ENCODE assay signal across 8 mouse cellular contexts in genomic region chr17:28517956-28518614, GRCm38 (mm10). TPM values are rescaled to one million over a fixed set of nuclear protein-coding genes. Genes with fewer than 3 reads are reported as not detected.
A peak's percentile ranks its signal among the peaks of the same experiment; 100 is the strongest.
DNase-seq lines count a peak whose midpoint lies in the region; ATAC-seq and TF ChIP-seq lines count a peak whose summit lies in the region.

No protein-coding gene starts in this region.

- DNase-seq in CH12.LX (ENCODE audit: extremely low read depth), result no peak
- DNase-seq in brain, embryonic 14.5 days (ENCODE audit: low read depth), result peak; percentile 93
- DNase-seq in heart, postnatal 36 days, result peak; percentile 97 to 98
- peak; percentile 86 to 94 for DNase-seq in layer of hippocampus, adult 2 months (ENCODE audit: low spot score in 2 of 2)
- DNase-seq in lung, adult 2 months, result peak; percentile 87
- peak; percentile 71 to 77 for DNase-seq in thymus, postnatal 10 days (ENCODE audit: low spot score in 2 of 2)

- ATAC-seq in forebrain, embryonic 13.5 days, result peak; percentile 76

- dilution Hi-C loops in CH12.LX (cut with MboI; ENCODE audit: extremely low pct_ligation_motif_present, extremely low pct_unique_long_range_greater_than_20kb, low sequenced_read_pairs), result no loop called here

- no peak for TF ChIP-seq POLR2A in CH12.LX (IDR thresholded peaks at IDR 0.05; ENCODE audit: low read depth, low read length)
- TF ChIP-seq POLR2A in brain, embryonic 14.5 days (IDR thresholded peaks at IDR 0.05; ENCODE audit: borderline replicate concordance, extremely low read depth, insufficient read depth, insufficient read length, poor library complexity, severe bottlenecking), result no peak
- TF ChIP-seq POLR2A in lung, adult 2 months (IDR thresholded peaks at IDR 0.05; ENCODE audit: borderline replicate concordance, extremely low read depth, low read depth, low read length), result peak; percentile 54
- no peak for TF ChIP-seq POLR2A in olfactory bulb, adult 2 months (IDR thresholded peaks at IDR 0.05; ENCODE audit: insufficient read depth, low read depth, low read length)

- no peak for TF ChIP-seq CTCF in CH12.LX (conservative IDR thresholded peaks at IDR 0.05 in 1 of 2, IDR thresholded peaks at IDR 0.05 in 1 of 2; ENCODE audit: low read depth in 2 of 2, low read length in 2 of 2)
- TF ChIP-seq CTCF in brain, embryonic 14.5 days (IDR thresholded peaks at IDR 0.05; ENCODE audit: borderline replicate concordance, extremely low read depth, insufficient read depth, insufficient read length), result no peak
- TF ChIP-seq CTCF in layer of hippocampus, adult 2 months (conservative IDR thresholded peaks at IDR 0.05), result no peak
- TF ChIP-seq CTCF in lung, adult 2 months (IDR thresholded peaks at IDR 0.05; ENCODE audit: insufficient read depth, low read length), result no peak
- no peak for TF ChIP-seq CTCF in olfactory bulb, adult 2 months (IDR thresholded peaks at IDR 0.05; ENCODE audit: insufficient read depth, low read depth, low read length)

- in situ Hi-C loops in CH12.LX (cut with MboI; ENCODE audit: low pct_ligation_motif_present, low pct_unique_long_range_greater_than_20kb, low sequenced_read_pairs), result loop anchor here (25.0 kb wide), 1 partner anchor 306 kb away; the partner anchor contains the start of gene Def6

- intact Hi-C loops in heart, postnatal 36 days (cut with DNase I), result loop anchor here (10.0 kb wide), 1 partner anchor 493 kb away; no protein-coding TSS in a partner anchor

- TF ChIP-seq EP300 in CH12.LX (IDR thresholded peaks at IDR 0.05; ENCODE audit: low read length), result no peak

- peak overlapping the region; percentile 39 for H3K9ac ChIP-seq in CH12.LX (ENCODE audit: insufficient read depth, low read depth)
- peak overlapping the region; percentile 64 for H3K9ac ChIP-seq in forebrain, embryonic 13.5 days

- H3K79me2 ChIP-seq in CH12.LX (replicated peaks; ENCODE audit: control insufficient read depth, extremely low read depth, insufficient read depth, poor library complexity, severe bottlenecking), result no peaks in the 10 kb centered on the region

- peak overlapping the region; percentile 34; the same call in 1 of the 2 replicates for H3K27ac ChIP-seq in CH12.LX (ENCODE audit: insufficient read depth, low read depth)
- H3K27ac ChIP-seq in forebrain, embryonic 13.5 days, result peak overlapping the region; percentile 79
- peak overlapping the region; percentile 99 for H3K27ac ChIP-seq in layer of hippocampus, adult 2 months
- peak overlapping the region; percentile 72 for H3K27ac ChIP-seq in olfactory bulb, adult 2 months (ENCODE audit: insufficient read depth, low read depth, low read length)

- WGBS in forebrain, embryonic 13.5 days, result under 1% methylated on average over 30 of the region's 46 CpGs
- WGBS in lung, adult 2 months, result 1% methylated on average over 46 of the region's 46 CpGs
- 1% methylated on average over 41 of the region's 46 CpGs for WGBS in olfactory bulb, adult 2 months

- H3K36me3 ChIP-seq in CH12.LX (replicated peaks in 1 of 2; ENCODE audit: control insufficient read depth in 1 of 2, insufficient read depth in 1 of 2, low read length in 1 of 2), result no peaks in the 10 kb centered on the region
- no peaks in the 10 kb centered on the region for H3K36me3 ChIP-seq in forebrain, embryonic 13.5 days (ENCODE audit: poor library complexity, severe bottlenecking)

- H3K4me2 ChIP-seq in CH12.LX (ENCODE audit: insufficient read depth, low read depth, poor library complexity, severe bottlenecking), result peak overlapping the region; percentile 52
- H3K4me2 ChIP-seq in forebrain, embryonic 13.5 days, result peak overlapping the region; percentile 72

- peaks cover 3% of the 10 kb centered on the region for H3K9me3 ChIP-seq in CH12.LX (replicated peaks; ENCODE audit: low read length)
- H3K9me3 ChIP-seq in forebrain, embryonic 13.5 days (replicated peaks), result no peaks in the 10 kb centered on the region

- H3K27me3 ChIP-seq in CH12.LX (replicated peaks), result peaks cover 18% of the 10 kb centered on the region
- peaks cover 14% of the 10 kb centered on the region for H3K27me3 ChIP-seq in forebrain, embryonic 13.5 days

- peak overlapping the region; percentile 50 to 52 (median 52) for H3K4me3 ChIP-seq in CH12.LX (replicated peaks in 1 of 3; ENCODE audit: low read depth in 2 of 3, low read length in 2 of 3, poor library complexity in 1 of 3)
- H3K4me3 ChIP-seq in forebrain, embryonic 13.5 days, result peak overlapping the region; percentile 47
- peak overlapping the region; percentile 58 for H3K4me3 ChIP-seq in layer of hippocampus, adult 2 months
- peak overlapping the region; percentile 60 for H3K4me3 ChIP-seq in lung, adult 2 months (replicated peaks; ENCODE audit: extremely low read depth, low read depth, low read length)
- H3K4me3 ChIP-seq in olfactory bulb, adult 2 months (ENCODE audit: insufficient read depth, low read depth, low read length), result peak overlapping the region; percentile 54

- no peak for TF ChIP-seq RAD21 in CH12.LX (IDR thresholded peaks at IDR 0.05; ENCODE audit: low read depth, low read length)

- peaks cover 19 to 66% of the 10 kb centered on the region in 2 experiments for H3K4me1 ChIP-seq in CH12.LX (ENCODE audit: control insufficient read depth in 1 of 2, insufficient read depth in 2 of 2)
- peaks cover 28% of the 10 kb centered on the region for H3K4me1 ChIP-seq in forebrain, embryonic 13.5 days
- peaks cover 23% of the 10 kb centered on the region for H3K4me1 ChIP-seq in lung, adult 2 months (ENCODE audit: control insufficient read depth, insufficient read depth, low read length)
- H3K4me1 ChIP-seq in olfactory bulb, adult 2 months (ENCODE audit: control insufficient read depth, insufficient read depth, low read length), result peaks cover 24% of the 10 kb centered on the region

TF ChIP-seq in CH12.LX, 34 proteins besides CTCF, POLR2A, EP300 and RAD21 (continues in another document):
- no peak for TF ChIP-seq NRF1 (IDR thresholded peaks at IDR 0.05; ENCODE audit: low read depth, low read length)
- TF ChIP-seq HCFC1 (IDR thresholded peaks at IDR 0.05; ENCODE audit: low read depth, low read length), result no peak
- TF ChIP-seq MAX (IDR thresholded peaks at IDR 0.05; ENCODE audit: low read length), result 0 out of 2 replicates have a peak, but pooled peaks have one; percentile 20
- no peak for TF ChIP-seq KAT2A (IDR thresholded peaks at IDR 0.05; ENCODE audit: insufficient replicate concordance, low read length)
- TF ChIP-seq PAX5 (IDR thresholded peaks at IDR 0.05; ENCODE audit: low read length), result no peak
- TF ChIP-seq MXI1 (IDR thresholded peaks at IDR 0.05; ENCODE audit: low read depth, low read length), result peak; percentile 72

RNA-seq across cellular contexts. Expression of gene Fkbp5, which starts 0.8 kb away (rescaled TPM):
- 14.4 and 17.5 TPM in 2 replicates for total RNA-seq in CH12.LX (2012; rRNA removed)
- total RNA-seq in CH12.LX (2014; rRNA removed), result 21.5 and 22.6 TPM in 2 replicates
- polyA plus RNA-seq in CH12.LX (2012; ENCODE audit: insufficient read length, low read depth), result 31.4 and 35.3 TPM in 2 replicates
- polyA plus RNA-seq in brain, embryonic 14.5 days (2012; rRNA removed), result 27.9 and 34.3 TPM in 2 replicates
- 29.4 and 30.1 TPM in 2 replicates for polyA plus RNA-seq in forebrain, embryonic 13.5 days (2015; fragmentation: Nextera tagmentation; extraction: Ambion mirVana)
- total RNA-seq in heart, postnatal 36 days (2021), result 10 to 100 TPM; 50.0 to 72.1 TPM
- total RNA-seq in layer of hippocampus, adult 2 months (2021), result 10 to 100 TPM; 80.8 to 90.5 TPM
- polyA plus RNA-seq in lung, adult 2 months (2012; rRNA removed), result 8.8 and 14.8 TPM in 2 replicates
- 185 TPM in 1 of 2 replicates, not detected in the other for polyA plus RNA-seq in olfactory bulb, adult 2 months (2012; ENCODE audit: insufficient read depth, insufficient read length, low replicate concordance, missing spikeins)

RNA-seq across cellular contexts. Expression of gene Armc12, which starts 12.5 kb away (rescaled TPM):
- total RNA-seq in CH12.LX (2012; rRNA removed) (not detected in 2 replicates), CH12.LX (2014; rRNA removed) (not detected in 2 replicates)
- not detected in 2 replicates for polyA plus RNA-seq in CH12.LX (2012; ENCODE audit: insufficient read length, low read depth)
- polyA plus RNA-seq in brain, embryonic 14.5 days (2012; rRNA removed), result 0.05 and 0.09 TPM in 2 replicates
- polyA plus RNA-seq in forebrain, embryonic 13.5 days (2015; fragmentation: Nextera tagmentation; extraction: Ambion mirVana), result not detected in 2 replicates
- not detected for total RNA-seq in heart, postnatal 36 days (2021)
- total RNA-seq in layer of hippocampus, adult 2 months (2021), result not detected
- not detected in 2 replicates for polyA plus RNA-seq in lung, adult 2 months (2012; rRNA removed)
- polyA plus RNA-seq in olfactory bulb, adult 2 months (2012; ENCODE audit: insufficient read depth, insufficient read length, low replicate concordance, missing spikeins), result not detected in 2 replicates

RNA-seq across cellular contexts. Expression of gene Clpsl2, which starts 31.1 kb away (rescaled TPM):
- not detected in 2 replicates for total RNA-seq in CH12.LX (2012; rRNA removed)
- total RNA-seq in CH12.LX (2014; rRNA removed), result not detected in 2 replicates
- not detected in 2 replicates for polyA plus RNA-seq in CH12.LX (2012; ENCODE audit: insufficient read length, low read depth)
- polyA plus RNA-seq in brain, embryonic 14.5 days (2012; rRNA removed), result 0.21 TPM in 1 of 2 replicates, not detected in the other
- polyA plus RNA-seq in forebrain, embryonic 13.5 days (2015; fragmentation: Nextera tagmentation; extraction: Ambion mirVana), result not detected in 2 replicates
- total RNA-seq in heart, postnatal 36 days (2021), result not detected
- total RNA-seq in layer of hippocampus, adult 2 months (2021), result not detected
- not detected in 2 replicates for polyA plus RNA-seq in lung, adult 2 months (2012; rRNA removed)
- not detected in 2 replicates for polyA plus RNA-seq in olfactory bulb, adult 2 months (2012; ENCODE audit: insufficient read depth, insufficient read length, low replicate concordance, missing spikeins)

RNA-seq across cellular contexts. Expression of gene Clps, which starts 42.5 kb away (rescaled TPM):
- total RNA-seq in CH12.LX (2012; rRNA removed), result not detected in 2 replicates
- total RNA-seq in CH12.LX (2014; rRNA removed), result not detected in 2 replicates
- polyA plus RNA-seq in CH12.LX (2012; ENCODE audit: insufficient read length, low read depth), result not detected in 2 replicates
- polyA plus RNA-seq in brain, embryonic 14.5 days (2012; rRNA removed), result not detected in 2 replicates
- polyA plus RNA-seq in forebrain, embryonic 13.5 days (2015; fragmentation: Nextera tagmentation; extraction: Ambion mirVana), result 0.54 TPM in 1 of 2 replicates, not detected in the other
- total RNA-seq in heart, postnatal 36 days (2021), result not detected
- not detected for total RNA-seq in layer of hippocampus, adult 2 months (2021)
- 1.8 and 16.1 TPM in 2 replicates for polyA plus RNA-seq in lung, adult 2 months (2012; rRNA removed)
- polyA plus RNA-seq in olfactory bulb, adult 2 months (2012; ENCODE audit: insufficient read depth, insufficient read length, low replicate concordance, missing spikeins), result not detected in 2 replicates

RNA-seq across cellular contexts. Expression of gene Lhfpl5, which starts 57.4 kb away (rescaled TPM):
- total RNA-seq in CH12.LX (2012; rRNA removed) (0.08 TPM in 1 of 2 replicates, not detected in the other), CH12.LX (2014; rRNA removed) (not detected in 2 replicates)
- not detected in 2 replicates for polyA plus RNA-seq in CH12.LX (2012; ENCODE audit: insufficient read length, low read depth)
- polyA plus RNA-seq in brain, embryonic 14.5 days (2012; rRNA removed), result 5.9 and 6.4 TPM in 2 replicates
- 2.8 and 2.9 TPM in 2 replicates for polyA plus RNA-seq in forebrain, embryonic 13.5 days (2015; fragmentation: Nextera tagmentation; extraction: Ambion mirVana)
- total RNA-seq in heart, postnatal 36 days (2021), result not detected
- 1 to 10 TPM; 3.7 to 5.4 TPM for total RNA-seq in layer of hippocampus, adult 2 months (2021)
- not detected in 2 replicates for polyA plus RNA-seq in lung, adult 2 months (2012; rRNA removed)
- not detected in 2 replicates for polyA plus RNA-seq in olfactory bulb, adult 2 months (2012; ENCODE audit: insufficient read depth, insufficient read length, low replicate concordance, missing spikeins)

Comparison
In these comparisons a context has a peak if more than half of its experiments do, and no peak if none do; other contexts are left out.
1. H3K27ac ChIP-seq: peak in every context shown above with its lines; median percentile 99 in layer of hippocampus, adult 2 months; 79 in forebrain, embryonic 13.5 days; 72 in olfactory bulb, adult 2 months; 34 in CH12.LX.